Mouse (Mus musculus) monocyte, adult 2 months (primary cell): Measurements from ENCODE around the gene 4430402I18Rik.
"Not testable (repeated sequence)": the region's sequence is repeated elsewhere in the genome, so short reads cannot be mapped to it uniquely, and the experiment has no call there.

ENCODE experiments used
- DNase-seq, 2 experiments: peaks; one replicate each; pipeline ENCODE4 v3.0.0; 2022; ENCODE audit warnings: low spot score in 2 of 2, low read depth in 1 of 2

The 4430402I18Rik gene

GRCm38 (mm10) chr19:28967652-28968051 is at the start of gene 4430402I18Rik:
Gene 4430402I18Rik (minus strand): TSS chr19:28967800.
- DNase-seq, result no peak

GRCm38 (mm10) chr19:29016786-29017185 is 49.2 kb upstream of the 4430402I18Rik start:
- no peak for DNase-seq

- no peak for DNase-seq
These were observed 48.7 kb upstream of the 4430402I18Rik start for GRCm38 (mm10) chr19:29016204-29016765.

- DNase-seq, result no peak
These were observed 48.0 kb upstream of the 4430402I18Rik start for GRCm38 (mm10) chr19:29015410-29016203.

GRCm38 (mm10) chr19:29014466-29015055 is 47.0 kb upstream of the 4430402I18Rik start:
- no peak for DNase-seq

GRCm38 (mm10) chr19:29011355-29011990 is 43.9 kb upstream of the 4430402I18Rik start:
- no peak for DNase-seq

- no peak for DNase-seq
These were observed 41.4 kb upstream of the 4430402I18Rik start for GRCm38 (mm10) chr19:29009046-29009445.

GRCm38 (mm10) chr19:29008069-29008706 is 40.6 kb upstream of the 4430402I18Rik start:
- DNase-seq, result no peak

- not testable (repeated sequence) for DNase-seq
These were observed 32.7 kb upstream of the 4430402I18Rik start for GRCm38 (mm10) chr19:29000321-29000720.

GRCm38 (mm10) chr19:28997976-28998630 is 30.5 kb upstream of the 4430402I18Rik start:
- no peak for DNase-seq

- no peak for DNase-seq
These were observed 27.8 kb upstream of the 4430402I18Rik start for GRCm38 (mm10) chr19:28995366-28995765.

GRCm38 (mm10) chr19:28994870-28995269 is 27.3 kb upstream of the 4430402I18Rik start:
- no peak for DNase-seq

- no peak for DNase-seq
These were observed 23.8 kb upstream of the 4430402I18Rik start for GRCm38 (mm10) chr19:28991391-28991790.

GRCm38 (mm10) chr19:28990590-28991221 is 23.1 kb upstream of the 4430402I18Rik start:
- no peak for DNase-seq

- peak; percentile 97 to 98 for DNase-seq
These were observed 22.6 kb upstream of the 4430402I18Rik start, which contains the start of gene Cdc37l1 for GRCm38 (mm10) chr19:28990194-28990589. Gene Cdc37l1 (plus strand): TSS chr19:28990352.

- no peak for DNase-seq
These were observed 21.9 kb upstream of the 4430402I18Rik start for GRCm38 (mm10) chr19:28989515-28989914.

- DNase-seq, result no peak
These were observed 15.0 kb upstream of the 4430402I18Rik start for GRCm38 (mm10) chr19:28982617-28983016.

- peak in 1 of 2 experiments; percentile 32 for DNase-seq
These were observed 7.4 kb upstream of the 4430402I18Rik start for GRCm38 (mm10) chr19:28974862-28975611.

- DNase-seq, result no peak
These were observed 2.7 kb upstream of the 4430402I18Rik start for GRCm38 (mm10) chr19:28970251-28970650.
